Mouse (Mus musculus) hindbrain, embryonic 10.5 days (tissue): ENCODE data around the gene Fndc10. TPM values are rescaled to one million over a fixed set of nuclear protein-coding genes. Genes with fewer than 3 reads are reported as not detected.
"Not testable (repeated sequence)": the region's sequence is repeated elsewhere in the genome, so short reads cannot be mapped to it uniquely, and the experiment has no call there.

Source experiments
- DNase-seq: peaks from one replicate; pipeline ENCODE4 v3.0.0-alpha.2; 2017; ENCODE audit warnings: low spot score
- H3K27ac ChIP-seq: fragments of 300-500 bp; sonication (generic); 2 replicates; pipeline ENCODE4 v1.5.1; 2016; ENCODE audit warnings: mild to moderate bottlenecking, moderate library complexity
- H3K27me3 ChIP-seq: fragments of 300-500 bp; sonication (generic); 2 replicates; pipeline ENCODE4 v1.6.1; 2016; ENCODE audit warnings: mild to moderate bottlenecking; ENCODE audit not compliant: poor library complexity, insufficient read depth, severe bottlenecking
- H3K36me3 ChIP-seq: fragments of 300-500 bp; sonication (generic); 2 replicates; pipeline ENCODE4 v1.6.1; 2016; ENCODE audit warnings: mild to moderate bottlenecking, moderate library complexity
- H3K4me1 ChIP-seq: fragments of 300-500 bp; sonication (generic); replicated peaks from 2 replicates; pipeline ENCODE4 v1.6.1; 2016; ENCODE audit warnings: mild to moderate bottlenecking
- H3K4me3 ChIP-seq: fragments of 300-500 bp; sonication (generic); 2 replicates; pipeline ENCODE4 v1.5.1; 2016; ENCODE audit warnings: mild to moderate bottlenecking, moderate library complexity
- H3K9me3 ChIP-seq: fragments of 300-500 bp; sonication (generic); 2 replicates; pipeline ENCODE4 v1.6.1; 2016; ENCODE audit warnings: mild to moderate bottlenecking, moderate library complexity
- WGBS: fragments of 180-500 bp; shearing (Covaris S2); methylation state at CpG from one replicate; pipeline ENCODE4 v1.1.7; 2016; 5-methylcytosine and 5-hydroxymethylcytosine counted together
- polyA plus RNA-seq: library from polyadenylated mRNA; unstranded; fragments of >200 nt; fragmentation: Nextera tagmentation; extraction: Ambion mirVana; gene quantifications from 2 replicates; pipeline ENCODE4 v1.2.1, GENCODE M21; 2016

Fndc10 gene
- polyA plus RNA-seq, 1 experiment from 2014 or later: 1.8 TPM

- H3K4me1 ChIP-seq: no peaks in the 10 kb centered on the region
- H3K9me3 ChIP-seq: no peaks in the 10 kb centered on the region
- H3K27me3 ChIP-seq: peaks cover 18% of the 10 kb centered on the region
- H3K4me3 ChIP-seq: no peak overlapping the region
- WGBS: 90% methylated on average over 12 of the region's 12 CpGs
- H3K27ac ChIP-seq: no peak overlapping the region
- no peak for DNase-seq
- H3K36me3 ChIP-seq: peaks cover 40% of the 10 kb centered on the region
Measured at GRCm38 (mm10) chr4:155660641-155661040, 33.5 kb upstream of the Fndc10 start.

- H3K9me3 ChIP-seq: no peaks in the 10 kb centered on the region
- H3K4me3 ChIP-seq: no peak overlapping the region
- no peak overlapping the region for H3K27ac ChIP-seq
- H3K36me3 ChIP-seq: peaks cover 7% of the 10 kb centered on the region
- DNase-seq: no peak
- peaks cover 13% of the 10 kb centered on the region for H3K4me1 ChIP-seq
- H3K27me3 ChIP-seq: no peaks in the 10 kb centered on the region
Measured at GRCm38 (mm10) chr4:155666903-155667302, 27.2 kb upstream of the Fndc10 start.

GRCm38 (mm10) chr4:155668689-155669597 lies 25.2 kb upstream of the Fndc10 start, which contains the start of gene Mib2:
Gene Mib2 (minus strand): TSS chr4:155669198.
- Histone ChIP-seq H3K4me3 (peak within 1 kb of the TSS; percentile 91), H3K4me1 (peaks cover 13% of the 10 kb centered on the region), H3K27me3 (no peaks in the 10 kb centered on the region), H3K9me3 (no peaks in the 10 kb centered on the region), H3K27ac (peak within 1 kb of the TSS; percentile 88), H3K36me3 (peaks cover 4% of the 10 kb centered on the region)
- under 1% methylated on average over 73 of the region's 73 CpGs for WGBS
- DNase-seq: peak; percentile 97

- Histone ChIP-seq H3K4me3 (peak overlapping the region; percentile 91), H3K4me1 (peaks cover 13% of the 10 kb centered on the region), H3K27ac (0 out of 2 replicates have a peak overlapping the region, but pooled peaks have one; percentile 88), H3K36me3 (peaks cover 2% of the 10 kb centered on the region), H3K27me3 (no peaks in the 10 kb centered on the region), H3K9me3 (no peaks in the 10 kb centered on the region)
- DNase-seq: no peak
- WGBS: 2% methylated on average over 8 of the region's 8 CpGs
Measured at GRCm38 (mm10) chr4:155669598-155670075, 24.5 kb upstream of the Fndc10 start.

- not testable (repeated sequence) for H3K27ac ChIP-seq, H3K4me3 ChIP-seq, H3K27me3 ChIP-seq, DNase-seq, H3K36me3 ChIP-seq, H3K9me3 ChIP-seq
- WGBS: 61% methylated on average over 4 of the region's 4 CpGs
- peaks cover 13% of the 10 kb centered on the region for H3K4me1 ChIP-seq
Measured at GRCm38 (mm10) chr4:155670236-155670635, 23.9 kb upstream of the Fndc10 start.

GRCm38 (mm10) chr4:155672082-155672481 lies 22.1 kb upstream of the Fndc10 start:
- no peak for DNase-seq
- H3K27me3 ChIP-seq: no peaks in the 10 kb centered on the region
- no peaks in the 10 kb centered on the region for H3K9me3 ChIP-seq
- no peak overlapping the region for H3K27ac ChIP-seq
- peaks cover 13% of the 10 kb centered on the region for H3K4me1 ChIP-seq
- WGBS: 68% methylated on average over 2 of the region's 2 CpGs
- H3K36me3 ChIP-seq: no peaks in the 10 kb centered on the region
- no peak overlapping the region for H3K4me3 ChIP-seq

GRCm38 (mm10) chr4:155675991-155676390 lies 18.2 kb upstream of the Fndc10 start:
- no peaks in the 10 kb centered on the region for H3K4me1 ChIP-seq
- DNase-seq: no peak
- WGBS: 84% methylated on average over 2 of the region's 2 CpGs

GRCm38 (mm10) chr4:155683670-155684277 lies 10.4 kb upstream of the Fndc10 start:
- not testable (repeated sequence) for H3K4me3 ChIP-seq, H3K9me3 ChIP-seq, H3K4me1 ChIP-seq, DNase-seq, H3K27ac ChIP-seq, H3K36me3 ChIP-seq, H3K27me3 ChIP-seq
- WGBS: 89% methylated on average over 16 of the region's 19 CpGs

More at GRCm38 (mm10) chr4:155675991-155676390, 18.2 kb upstream of the Fndc10 start:
- Histone ChIP-seq H3K36me3 (no peaks in the 10 kb centered on the region), H3K9me3 (no peaks in the 10 kb centered on the region), H3K4me3 (no peak overlapping the region), H3K27ac (no peak overlapping the region), H3K27me3 (no peaks in the 10 kb centered on the region)

GRCm38 (mm10) chr4:155687764-155688163 lies 6.4 kb upstream of the Fndc10 start:
- H3K27ac ChIP-seq, DNase-seq, H3K4me1 ChIP-seq, H3K4me3 ChIP-seq, H3K36me3 ChIP-seq, H3K9me3 ChIP-seq, H3K27me3 ChIP-seq: not testable (repeated sequence)
- 92% methylated on average over 4 of the region's 4 CpGs for WGBS

- no peak overlapping the region for H3K4me3 ChIP-seq
- no peaks in the 10 kb centered on the region for H3K9me3 ChIP-seq
- DNase-seq: no peak
- 84% methylated on average over 12 of the region's 12 CpGs for WGBS
- peaks cover 21% of the 10 kb centered on the region for H3K4me1 ChIP-seq
- peaks cover 33% of the 10 kb centered on the region for H3K27me3 ChIP-seq
- H3K36me3 ChIP-seq: no peaks in the 10 kb centered on the region
- H3K27ac ChIP-seq: no peak overlapping the region
Measured at GRCm38 (mm10) chr4:155690571-155691375, 3.4 kb upstream of the Fndc10 start.

GRCm38 (mm10) chr4:155692421-155692820 lies 1.7 kb upstream of the Fndc10 start:
- H3K4me1 ChIP-seq: peaks cover 23% of the 10 kb centered on the region
- no peak overlapping the region for H3K27ac ChIP-seq
- no peaks in the 10 kb centered on the region for H3K9me3 ChIP-seq
- DNase-seq: no peak
- H3K36me3 ChIP-seq: no peaks in the 10 kb centered on the region
- 96% methylated on average over 3 of the region's 3 CpGs for WGBS
- peaks cover 47% of the 10 kb centered on the region for H3K27me3 ChIP-seq
- H3K4me3 ChIP-seq: no peak overlapping the region

- H3K9me3 ChIP-seq: no peaks in the 10 kb centered on the region
- H3K27ac ChIP-seq: peak overlapping the region; percentile 88
- under 1% methylated on average over 92 of the region's 92 CpGs for WGBS
- H3K36me3 ChIP-seq: no peaks in the 10 kb centered on the region
- H3K27me3 ChIP-seq: peaks cover 47% of the 10 kb centered on the region
- peak; percentile 65 for DNase-seq
- H3K4me3 ChIP-seq: peak overlapping the region; percentile 79
- H3K4me1 ChIP-seq: peaks cover 23% of the 10 kb centered on the region
Measured at GRCm38 (mm10) chr4:155694482-155695401, 600 bp downstream of the Fndc10 start.
